Comparison of ENCODE assay signal across 8 mouse cellular contexts in the genomic region with DNA sequence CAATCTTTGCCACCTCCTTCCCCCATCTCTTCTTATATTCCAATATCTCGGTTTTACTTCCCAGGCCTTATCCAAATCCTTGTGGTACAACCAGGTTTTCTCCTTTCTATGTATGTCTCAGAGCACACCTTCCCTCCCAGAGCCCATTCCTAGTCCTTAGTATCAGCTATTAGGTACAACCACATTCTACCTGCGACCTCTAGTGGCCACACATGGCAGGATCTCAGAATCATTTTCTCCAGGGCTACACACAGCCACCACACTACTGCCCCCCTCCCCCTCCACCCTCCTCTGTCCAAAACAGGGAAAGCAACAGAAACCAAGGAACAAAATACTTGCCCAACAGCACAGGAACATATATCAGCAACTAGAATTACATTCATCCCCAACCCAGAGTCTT.
A peak's percentile ranks its signal among the peaks of the same experiment; 100 is the strongest.
DNase-seq lines count a peak whose midpoint lies in the region; ATAC-seq and TF ChIP-seq lines count a peak whose summit lies in the region.
"Had no signal": no experiment of that assay in that cellular context is flagged by ENCODE, and none has a peak within 500 bp of the region (broad histone marks: within the 10 kb centered on the region; RNA-seq: fewer than 3 reads in every experiment).

No protein-coding gene starts in this region.

- H3K36me3 ChIP-seq in testis, adult 2 months (ENCODE audit: control insufficient read depth, insufficient read depth, low read length): no peaks in the 10 kb centered on the region
- H3K36me3 ChIP-seq in forebrain, embryonic 14.5 days (ENCODE audit: control insufficient read depth, insufficient read depth, low read length): no peaks in the 10 kb centered on the region
- H3K36me3 ChIP-seq: heart, embryonic 13.5 days had no signal

- no peak for DNase-seq in testis, postnatal 14 days (ENCODE audit: low spot score)
- DNase-seq in adrenal gland, postnatal 10 days: peak; percentile 51
- peak; percentile 60 for DNase-seq in forebrain, embryonic 14.5 days (ENCODE audit: low spot score)
- DNase-seq in kidney, postnatal 14 days: peak; percentile 71
- peak; percentile 3 for DNase-seq in thymus, postnatal 0 days (ENCODE audit: low spot score)

- 17% methylated on average over 2 of the region's 2 CpGs for WGBS in forebrain, embryonic 14.5 days

- no peaks in the 10 kb centered on the region for H3K27me3 ChIP-seq in testis, adult 2 months (ENCODE audit: control insufficient read depth, insufficient read depth, low read length)
- no peaks in the 10 kb centered on the region for H3K27me3 ChIP-seq in forebrain, embryonic 14.5 days (replicated peaks; ENCODE audit: control insufficient read depth, insufficient read depth, low read length)
- H3K27me3 ChIP-seq: heart, embryonic 13.5 days had no signal

- H3K4me1 ChIP-seq in testis, adult 2 months (ENCODE audit: control insufficient read depth, insufficient read depth, low read length): no peaks in the 10 kb centered on the region
- no peaks in the 10 kb centered on the region for H3K4me1 ChIP-seq in forebrain, embryonic 14.5 days (ENCODE audit: control insufficient read depth, insufficient read depth, low read length)
- H3K4me1 ChIP-seq: heart, embryonic 13.5 days had no signal

- H3K9me3 ChIP-seq in forebrain, embryonic 14.5 days (replicated peaks; ENCODE audit: control insufficient read depth, low read length): no peaks in the 10 kb centered on the region
- H3K9me3 ChIP-seq: heart, embryonic 13.5 days had no signal

- H3K27ac ChIP-seq in testis, adult 2 months (ENCODE audit: control insufficient read depth, insufficient read depth, low read depth, low read length): no peak overlapping the region
- H3K27ac ChIP-seq in forebrain, embryonic 14.5 days (ENCODE audit: low read depth, low read length): no peak overlapping the region
- H3K27ac ChIP-seq: heart, embryonic 13.5 days had no signal

- peak; percentile 86 for ATAC-seq in forebrain, embryonic 14.5 days
- peak; percentile 95 for ATAC-seq in megakaryocyte-erythroid progenitor cell, adult 5-6 weeks (replicated peaks; ENCODE audit: low FRiP score, low TSS enrichment, poor library complexity, severe bottlenecking)

- H3K4me3 ChIP-seq in testis, adult 2 months (ENCODE audit: control insufficient read depth, low read depth, low read length): no peak overlapping the region
- no peak overlapping the region for H3K4me3 ChIP-seq in forebrain, embryonic 14.5 days (ENCODE audit: low read depth, low read length)
- H3K4me3 ChIP-seq: heart, embryonic 13.5 days had no signal

- TF ChIP-seq CTCF in testis, adult 2 months (IDR thresholded peaks at IDR 0.05; ENCODE audit: control insufficient read depth, insufficient read depth, insufficient replicate concordance, low read depth, low read length): peak; percentile 24; the same call in 1 of the 2 replicates

- no peak overlapping the region for H3K4me2 ChIP-seq in forebrain, embryonic 14.5 days (ENCODE audit: low read length)
- H3K4me2 ChIP-seq: heart, embryonic 13.5 days had no signal

- no peak for TF ChIP-seq POLR2A in testis, adult 2 months (IDR thresholded peaks at IDR 0.05; ENCODE audit: control insufficient read depth, low read depth, low read length)

- no peak overlapping the region for H3K9ac ChIP-seq in forebrain, embryonic 14.5 days (ENCODE audit: low read length)
- H3K9ac ChIP-seq: heart, embryonic 13.5 days had no signal
